Mouse (Mus musculus): ENCODE results near the gene Pdcd2.

Pdcd2 gene

GRCm38 (mm10) chr17:15497882-15498752 lies 29.0 kb downstream of the Pdcd2 start:
- peak; percentile 95 for DNase-seq

- DNase-seq, result no peak
These were observed 36.6 kb downstream of the Pdcd2 start for GRCm38 (mm10) chr17:15490542-15490941.

GRCm38 (mm10) chr17:15472671-15473070 lies 54.4 kb downstream of the Pdcd2 start:
- no peak for DNase-seq
